In genomic region chr3:58203806-58204205, GRCm38 (mm10) we compare ENCODE assay signal across 22 mouse cellular contexts.
DNase-seq lines count a peak whose midpoint lies in the region; ATAC-seq and TF ChIP-seq lines count a peak whose summit lies in the region.
"Had no signal": no experiment of that assay in that cellular context is flagged by ENCODE, and none has a peak within 500 bp of the region (broad histone marks: within the 10 kb centered on the region; RNA-seq: fewer than 3 reads in every experiment).

No protein-coding gene starts in this region.

- H3K27me3 ChIP-seq in limb, embryonic 14.5 days (ENCODE audit: control insufficient read depth, insufficient read depth, low read length): no peaks in the 10 kb centered on the region
- H3K27me3 ChIP-seq in limb, embryonic 10.5 days (ENCODE audit: low read depth, poor library complexity, severe bottlenecking): no peaks in the 10 kb centered on the region
- no peaks in the 10 kb centered on the region for H3K27me3 ChIP-seq in limb, embryonic 15.5 days
- H3K27me3 ChIP-seq: CH12.LX; forebrain, embryonic 13.5 days; hindbrain, embryonic 12.5 days had no signal

- TF ChIP-seq CTCF in gastrocnemius, adult 2 months (IDR thresholded peaks at IDR 0.05): no peak

- H3K9me3 ChIP-seq in limb, embryonic 14.5 days (ENCODE audit: control insufficient read depth, low read length): no peaks in the 10 kb centered on the region
- H3K9me3 ChIP-seq in limb, embryonic 10.5 days (replicated peaks): no peaks in the 10 kb centered on the region
- H3K9me3 ChIP-seq in limb, embryonic 15.5 days: no peaks in the 10 kb centered on the region
- H3K9me3 ChIP-seq: heart, embryonic 10.5 days had no signal

- intact Hi-C loops in gastrocnemius, adult 2 months (cut with DNase I): no loop called here

- H3K9ac ChIP-seq in limb, embryonic 14.5 days (ENCODE audit: low read depth, low read length, severe bottlenecking): no peak overlapping the region
- no peak overlapping the region for H3K9ac ChIP-seq in limb, embryonic 15.5 days
- H3K9ac ChIP-seq: forebrain, embryonic 13.5 days; forebrain, postnatal 0 days; hindbrain, embryonic 12.5 days had no signal

- peaks cover 15% of the 10 kb centered on the region; the same call in 1 of the 2 replicates for H3K4me1 ChIP-seq in limb, embryonic 14.5 days (ENCODE audit: control insufficient read depth, insufficient read depth, low read length)
- H3K4me1 ChIP-seq in limb, embryonic 10.5 days: no peaks in the 10 kb centered on the region
- peaks cover 18% of the 10 kb centered on the region for H3K4me1 ChIP-seq in limb, embryonic 15.5 days
- H3K4me1 ChIP-seq: forebrain, embryonic 13.5 days; heart, embryonic 10.5 days; hindbrain, embryonic 12.5 days had no signal

- no peak overlapping the region for H3K4me2 ChIP-seq in limb, embryonic 14.5 days (replicated peaks; ENCODE audit: low read depth, low read length, severe bottlenecking)
- no peak overlapping the region for H3K4me2 ChIP-seq in limb, embryonic 15.5 days
- H3K4me2 ChIP-seq: forebrain, embryonic 13.5 days; hindbrain, embryonic 12.5 days had no signal

- 63% methylated on average over 2 of the region's 2 CpGs for WGBS in limb, embryonic 14.5 days
- WGBS in limb, embryonic 10.5 days: 87% methylated on average over 2 of the region's 2 CpGs
- WGBS in limb, embryonic 15.5 days: 45% methylated on average over 2 of the region's 2 CpGs

- 0 out of 2 replicates have a peak overlapping the region, but pooled peaks have one; percentile 28 for H3K27ac ChIP-seq in gastrocnemius, adult 2 months
- no peak overlapping the region; the same call in 1 of the 2 replicates for H3K27ac ChIP-seq in limb, embryonic 14.5 days (replicated peaks; ENCODE audit: low read depth, low read length)
- H3K27ac ChIP-seq in limb, embryonic 10.5 days: no peak overlapping the region
- H3K27ac ChIP-seq in limb, embryonic 15.5 days: no peak overlapping the region
- H3K27ac ChIP-seq: forebrain, embryonic 13.5 days; heart, embryonic 10.5 days; hindbrain, embryonic 12.5 days had no signal

- H3K4me3 ChIP-seq in gastrocnemius, adult 2 months: no peak overlapping the region
- H3K4me3 ChIP-seq in limb, embryonic 14.5 days (replicated peaks; ENCODE audit: low read length): no peak overlapping the region
- no peak overlapping the region for H3K4me3 ChIP-seq in limb, embryonic 10.5 days
- H3K4me3 ChIP-seq in limb, embryonic 15.5 days: no peak overlapping the region
- H3K4me3 ChIP-seq: forebrain, embryonic 13.5 days; heart, embryonic 10.5 days; hindbrain, embryonic 12.5 days had no signal

- no peak; the same call in 1 of the 2 replicates for ATAC-seq in limb, embryonic 14.5 days (ENCODE audit: low FRiP score, low read depth)
- ATAC-seq in limb, embryonic 15.5 days (ENCODE audit: insufficient number of reproducible peaks, low FRiP score, low TSS enrichment, low read depth): 0 out of 2 replicates have a peak, but pooled peaks have one; percentile 63
- no peak for ATAC-seq in granulocyte monocyte progenitor cell, adult 5-6 weeks (replicated peaks; ENCODE audit: poor library complexity, severe bottlenecking)
- ATAC-seq: forebrain, embryonic 13.5 days; forebrain, postnatal 0 days; hindbrain, embryonic 16.5 days had no signal

- DNase-seq in gastrocnemius, adult 2 months: no peak
- no peak for DNase-seq in gastrocnemius, postnatal 4 days (ENCODE audit: low spot score in 2 of 2)
- peak; percentile 36 for DNase-seq in limb, embryonic 14.5 days (ENCODE audit: low spot score)
- DNase-seq in limb, embryonic 10.5 days (ENCODE audit: low spot score): no peak
- no peak for DNase-seq in layer of hippocampus, adult 11-12 months (ENCODE audit: low spot score)
- DNase-seq: adrenal gland, adult 2 months; adrenal gland, postnatal 25 days; cerebellum, adult 18-20 months; cerebellum, adult 9-11 months; cerebellum, postnatal 36 days; forebrain, postnatal 0 days; gastrocnemius, postnatal 25 days; heart, adult 18-20 months; heart, postnatal 10 days; heart, postnatal 4 days had no signal

- no peak for TF ChIP-seq POLR2A in limb, embryonic 14.5 days (IDR thresholded peaks at IDR 0.05; ENCODE audit: borderline replicate concordance, extremely low read depth, insufficient read depth, insufficient read length)

- H3K36me3 ChIP-seq in limb, embryonic 14.5 days (ENCODE audit: control insufficient read depth, insufficient read depth, low read length): no peaks in the 10 kb centered on the region
- H3K36me3 ChIP-seq in limb, embryonic 10.5 days: no peaks in the 10 kb centered on the region
- H3K36me3 ChIP-seq in limb, embryonic 15.5 days: no peaks in the 10 kb centered on the region
- H3K36me3 ChIP-seq: heart, embryonic 10.5 days; hindbrain, embryonic 12.5 days had no signal
